Mouse (Mus musculus) layer of hippocampus, postnatal 36 days (tissue): Measurements from ENCODE around the gene Map2k4. TPM values are rescaled to one million over a fixed set of nuclear protein-coding genes. Genes with fewer than 3 reads are reported as not detected.

Experiments used
- DNase-seq, 2 experiments: peaks; one replicate each; pipeline ENCODE4 v3.0.0; 2022
- total RNA-seq, 2 experiments: library from RNA; stranded (reverse); gene quantifications; 2 replicates each; pipeline ENCODE4 v1.2.3; 2021

Gene Map2k4
- 100 to 1,000 TPM; 194 to 203 TPM for total RNA-seq

GRCm38 (mm10) chr11:65788154-65788553 lies at the start of gene Map2k4:
Gene Map2k4 (minus strand): TSS chr11:65788297.
- peak; percentile 91 for DNase-seq

GRCm38 (mm10) chr11:65824556-65824955 lies 36.5 kb upstream of the Map2k4 start:
- DNase-seq, result no peak

DNA sequence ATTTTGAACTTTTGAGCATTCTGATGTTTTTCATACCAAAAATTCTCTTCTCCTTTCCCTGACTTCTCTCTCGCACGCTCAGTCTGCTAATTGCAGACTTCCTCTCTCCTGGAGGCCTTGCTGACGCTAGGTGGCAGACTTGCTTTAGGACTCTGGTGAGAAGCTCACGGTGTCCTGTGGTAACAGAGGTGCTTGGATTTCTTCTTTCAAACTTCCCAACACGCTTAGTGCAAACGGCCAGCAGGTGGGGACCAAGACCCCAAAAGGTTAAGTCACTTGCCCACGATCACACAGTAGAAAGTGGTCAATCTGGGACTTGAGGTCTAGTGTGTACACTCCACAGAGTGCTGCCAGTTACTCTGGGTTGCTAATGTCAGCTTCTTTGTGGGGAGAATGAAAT lies 32.8 kb upstream of the Map2k4 start:
- DNase-seq, result peak; percentile 60 to 63

- no peak for DNase-seq
Observed at GRCm38 (mm10) chr11:65820280-65820679, 32.2 kb upstream of the Map2k4 start.

DNA sequence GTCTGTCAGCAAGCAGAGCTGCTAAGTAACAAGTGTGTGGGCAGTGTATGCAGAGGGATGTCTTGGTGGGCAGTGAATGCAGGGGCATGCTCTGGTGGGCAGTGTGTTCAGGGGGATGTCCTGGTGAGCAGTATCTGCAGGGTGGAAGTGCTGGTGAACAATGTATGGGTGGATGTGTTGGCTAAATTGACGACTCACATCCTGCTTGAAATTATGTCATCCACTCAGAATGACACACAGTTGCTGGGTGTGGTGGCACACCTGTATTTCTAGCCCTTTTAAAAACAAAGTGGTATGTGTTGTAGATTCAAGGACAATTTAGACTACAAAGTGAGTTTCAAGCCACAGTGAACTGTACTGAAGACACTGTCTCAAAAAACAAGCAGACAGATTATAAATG lies 30.1 kb upstream of the Map2k4 start:
- DNase-seq, result no peak

GRCm38 (mm10) chr11:65816237-65816636 lies 28.1 kb upstream of the Map2k4 start:
- DNase-seq, result no peak

DNA sequence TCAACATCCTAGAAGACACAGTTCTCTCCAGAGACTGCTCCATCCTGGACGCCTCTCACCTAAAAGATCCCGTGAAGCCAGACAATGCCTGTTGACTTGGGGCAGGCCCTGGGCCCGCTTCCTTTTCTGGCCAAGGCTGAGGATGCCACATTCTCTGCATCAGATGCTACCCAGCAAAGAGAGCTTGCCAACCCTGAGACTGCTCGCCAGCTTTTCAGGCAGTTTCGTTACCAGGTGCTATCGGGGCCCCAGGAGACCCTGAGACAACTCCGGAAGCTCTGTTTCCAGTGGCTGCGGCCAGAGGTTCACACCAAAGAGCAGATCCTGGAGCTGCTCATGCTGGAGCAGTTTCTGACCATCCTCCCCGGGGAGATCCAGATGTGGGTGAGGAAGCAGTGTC lies 26.3 kb upstream of the Map2k4 start:
- no peak for DNase-seq

DNA sequence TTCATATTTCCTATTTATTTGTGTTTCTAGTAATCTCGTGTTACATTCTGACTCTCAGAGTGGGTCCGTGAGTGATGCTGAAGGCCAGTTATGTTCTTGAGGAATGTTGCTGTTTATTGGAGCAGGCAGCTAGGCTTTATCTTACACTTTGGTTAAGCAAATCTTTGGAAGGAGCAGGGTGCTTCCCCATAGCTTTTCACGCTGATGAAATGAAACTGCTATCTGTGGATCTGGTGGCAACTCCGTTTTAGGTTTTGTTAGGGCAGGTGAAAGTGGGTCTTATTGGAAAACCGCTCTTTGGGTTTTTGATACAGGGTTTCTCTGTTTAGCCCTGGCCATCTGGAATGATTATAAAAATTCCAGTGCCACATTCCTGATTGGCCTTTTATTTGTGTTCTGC lies 24.0 kb upstream of the Map2k4 start:
- DNase-seq, result no peak

DNA sequence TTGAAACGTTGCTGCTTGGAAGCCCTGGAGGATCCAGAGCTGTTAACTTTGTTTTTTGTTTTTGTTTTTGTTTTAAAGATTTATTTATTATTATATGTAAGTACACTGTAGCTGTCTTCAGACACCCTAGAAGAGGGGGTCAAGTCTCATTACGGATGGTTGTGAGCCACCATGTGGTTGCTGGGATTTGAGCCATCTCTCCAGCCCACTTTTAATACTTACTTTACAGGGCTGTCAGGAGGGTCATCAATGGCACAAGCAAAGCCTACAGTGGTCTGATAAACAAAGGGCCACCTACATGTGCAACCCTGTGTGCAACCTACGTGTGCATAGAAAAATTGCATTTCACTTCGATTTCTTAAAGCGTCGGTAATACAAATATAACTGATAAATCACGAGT lies 19.5 kb upstream of the Map2k4 start:
- no peak for DNase-seq

- peak; percentile 79 to 82 for DNase-seq
Observed at GRCm38 (mm10) chr11:65806909-65807504, 18.9 kb upstream of the Map2k4 start, which contains the start of gene Zkscan6. Gene Zkscan6 (plus strand): TSS chr11:65807175.

GRCm38 (mm10) chr11:65806321-65806904 lies 18.3 kb upstream of the Map2k4 start:
- DNase-seq, result no peak

DNA sequence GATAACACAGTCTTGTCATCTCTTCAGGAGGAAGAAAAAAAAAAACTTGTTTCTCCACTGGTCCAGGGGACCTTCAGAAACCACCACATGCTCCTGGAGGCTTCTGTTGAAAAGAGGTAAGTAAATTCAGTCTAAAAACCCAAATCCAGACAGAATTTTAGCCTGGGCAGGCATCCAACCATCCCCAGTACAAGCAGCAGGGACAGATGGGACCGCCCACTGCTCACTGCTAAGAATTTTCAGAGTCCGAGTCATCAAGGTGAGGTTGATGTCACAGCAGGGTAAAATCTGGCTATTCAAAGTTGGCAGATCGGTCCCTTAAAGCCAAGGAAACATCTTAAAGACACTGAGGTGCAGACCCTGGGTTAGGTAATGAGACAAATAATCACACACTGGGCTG lies 13.8 kb upstream of the Map2k4 start:
- peak; percentile 72 to 73 for DNase-seq

DNA sequence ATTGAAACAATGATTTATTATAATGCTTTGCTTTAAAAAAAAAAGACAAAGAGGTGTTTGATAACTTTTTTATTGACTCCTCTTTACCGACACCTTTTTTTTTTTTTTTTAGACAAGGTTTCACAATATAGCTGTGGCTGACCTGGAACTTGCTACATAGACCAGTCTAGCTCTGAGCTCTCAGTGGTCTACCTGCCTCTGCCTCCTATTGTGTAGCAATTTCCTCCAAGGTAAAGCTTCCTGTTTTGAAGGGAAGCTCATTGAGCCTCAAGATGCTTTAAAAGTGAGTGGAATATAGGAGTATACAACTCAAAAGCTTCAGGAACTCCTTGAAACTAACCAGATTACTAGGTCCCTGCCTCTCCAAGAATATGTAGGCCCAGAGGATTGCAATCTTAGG lies 7.8 kb upstream of the Map2k4 start:
- no peak for DNase-seq

DNA sequence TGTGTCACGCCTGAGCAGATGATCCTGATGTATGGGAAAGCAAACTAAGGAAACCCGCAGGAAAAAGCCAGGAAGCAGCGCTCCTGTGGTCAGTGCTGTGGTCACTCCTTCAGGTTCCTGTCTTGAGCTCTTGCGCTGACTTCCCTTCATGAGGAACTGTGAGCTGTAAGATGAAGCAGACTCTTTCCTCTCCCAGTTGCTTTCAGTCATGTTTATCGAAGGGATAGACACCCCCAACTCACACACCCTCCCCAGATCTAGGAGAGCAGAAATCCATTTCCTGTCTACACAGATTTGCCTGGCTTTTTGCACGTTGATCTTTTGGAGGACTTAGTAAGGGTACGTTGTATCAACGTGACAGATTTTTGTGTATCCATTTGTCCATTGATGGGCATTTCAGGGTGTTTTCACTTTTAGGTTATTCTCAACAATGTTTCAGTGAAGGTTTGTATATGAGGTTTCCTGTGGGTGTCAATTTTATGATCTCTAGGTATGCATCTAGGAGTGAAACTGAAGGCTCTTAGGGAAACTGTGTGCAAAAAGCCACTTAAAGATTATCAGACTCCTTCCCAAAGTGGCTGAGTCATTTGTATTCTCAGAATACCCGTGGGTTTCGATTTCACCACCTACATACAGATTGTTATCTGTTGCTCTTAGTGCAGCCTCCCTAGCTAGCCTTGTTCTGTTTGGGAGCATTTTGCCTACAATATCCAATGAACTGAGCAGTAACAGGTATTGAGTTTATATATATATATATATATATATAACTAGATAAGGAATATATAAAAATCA lies 6.5 kb upstream of the Map2k4 start:
- DNase-seq, result no peak

DNA sequence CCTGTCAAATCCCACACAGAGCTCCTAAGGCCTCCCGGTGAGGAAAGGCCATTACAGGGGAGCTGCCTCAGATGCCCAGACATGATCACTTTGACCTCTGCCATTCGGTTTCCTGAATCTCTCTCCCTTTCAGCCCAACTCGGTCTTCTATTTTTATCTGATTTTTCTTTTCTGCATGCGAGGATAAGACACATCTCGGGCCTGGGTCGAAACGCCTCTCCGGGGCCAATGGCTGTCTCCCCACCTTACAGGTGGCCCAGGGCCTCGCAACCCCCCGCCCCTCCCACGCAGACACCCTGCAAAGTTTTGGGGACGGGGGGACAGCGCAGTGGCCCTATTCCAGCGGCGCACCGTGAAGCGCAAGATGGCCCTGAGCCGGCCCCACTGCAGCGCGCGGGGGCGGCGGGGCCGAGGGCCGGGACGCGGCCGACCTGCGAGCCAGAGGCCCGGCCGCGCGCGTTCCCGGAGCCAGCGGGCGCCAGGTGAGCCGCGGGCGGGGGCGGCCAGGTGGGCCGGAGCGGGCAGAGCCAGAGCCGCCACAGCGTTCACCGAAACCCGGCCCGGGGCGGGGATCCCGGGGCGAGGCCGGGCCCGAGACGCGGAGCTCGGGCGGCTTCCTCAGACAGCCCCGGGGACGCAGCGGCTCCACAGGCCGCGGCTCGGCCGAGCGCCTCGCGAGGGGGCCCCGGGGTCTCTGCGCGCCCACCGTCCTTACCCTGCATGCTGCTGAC lies 511 bp downstream of the Map2k4 start:
- DNase-seq, result no peak

DNA sequence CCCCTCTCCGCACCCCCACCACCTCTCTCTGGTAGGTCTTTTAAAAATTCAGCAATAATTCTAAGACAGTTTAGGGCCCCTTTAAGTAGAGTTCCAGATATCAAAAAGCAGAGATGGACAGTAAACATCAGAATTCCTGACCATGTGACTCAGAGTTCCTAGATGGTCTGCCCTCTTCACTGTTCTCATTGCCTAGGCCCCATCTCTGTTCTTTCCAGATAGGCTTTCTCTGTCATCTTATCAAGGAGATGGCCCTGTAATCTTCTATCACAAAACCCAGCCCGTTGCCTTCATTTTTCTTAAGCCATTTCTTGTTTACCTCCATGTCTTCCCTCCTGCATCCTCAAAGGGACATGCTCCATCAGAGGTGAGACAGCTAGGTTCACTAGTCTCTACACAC lies 1.9 kb downstream of the Map2k4 start:
- DNase-seq, result no peak

DNA sequence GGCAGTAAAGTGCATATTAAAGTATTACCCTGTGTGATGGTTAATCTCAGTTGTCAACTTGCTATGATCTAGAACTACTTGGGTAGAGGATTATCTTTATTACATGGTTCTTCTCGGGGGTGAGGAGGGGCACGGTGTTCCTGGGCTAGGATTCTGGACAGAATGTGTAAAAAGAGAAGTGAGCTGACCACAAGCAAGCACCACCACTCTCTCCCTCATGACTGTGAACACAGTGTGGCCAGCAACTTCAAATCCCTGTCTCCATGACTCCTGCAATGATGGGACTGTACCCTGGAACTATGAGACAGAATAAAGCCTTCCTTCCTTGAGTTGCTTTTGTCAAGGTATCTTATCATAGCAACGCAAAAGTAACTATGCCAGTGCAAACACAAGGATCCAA lies 6.5 kb downstream of the Map2k4 start:
- DNase-seq, result no peak

- no peak for DNase-seq
Observed at GRCm38 (mm10) chr11:65779578-65779977, 8.5 kb downstream of the Map2k4 start.

DNA sequence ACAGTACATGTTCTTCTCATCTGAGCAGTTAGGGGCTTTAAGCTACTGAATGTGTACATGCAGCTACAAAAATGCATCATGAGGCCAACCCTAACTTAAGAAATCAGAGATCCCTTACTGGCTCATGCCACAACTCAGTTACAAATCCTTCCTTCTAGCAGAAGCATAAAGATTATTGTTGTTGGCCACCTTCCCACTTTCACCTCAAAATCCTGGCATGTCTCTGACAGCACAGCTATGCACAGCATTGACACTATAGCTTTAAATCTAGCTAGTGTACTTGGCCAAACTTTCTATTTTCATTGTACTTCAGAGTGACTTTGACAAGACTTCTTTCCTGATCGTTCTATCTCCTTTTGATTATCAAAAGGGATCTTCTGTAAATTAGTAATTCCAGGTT lies 9.0 kb downstream of the Map2k4 start:
- no peak for DNase-seq

- DNase-seq, result no peak
Observed at GRCm38 (mm10) chr11:65777810-65778209, 10.3 kb downstream of the Map2k4 start.

DNA sequence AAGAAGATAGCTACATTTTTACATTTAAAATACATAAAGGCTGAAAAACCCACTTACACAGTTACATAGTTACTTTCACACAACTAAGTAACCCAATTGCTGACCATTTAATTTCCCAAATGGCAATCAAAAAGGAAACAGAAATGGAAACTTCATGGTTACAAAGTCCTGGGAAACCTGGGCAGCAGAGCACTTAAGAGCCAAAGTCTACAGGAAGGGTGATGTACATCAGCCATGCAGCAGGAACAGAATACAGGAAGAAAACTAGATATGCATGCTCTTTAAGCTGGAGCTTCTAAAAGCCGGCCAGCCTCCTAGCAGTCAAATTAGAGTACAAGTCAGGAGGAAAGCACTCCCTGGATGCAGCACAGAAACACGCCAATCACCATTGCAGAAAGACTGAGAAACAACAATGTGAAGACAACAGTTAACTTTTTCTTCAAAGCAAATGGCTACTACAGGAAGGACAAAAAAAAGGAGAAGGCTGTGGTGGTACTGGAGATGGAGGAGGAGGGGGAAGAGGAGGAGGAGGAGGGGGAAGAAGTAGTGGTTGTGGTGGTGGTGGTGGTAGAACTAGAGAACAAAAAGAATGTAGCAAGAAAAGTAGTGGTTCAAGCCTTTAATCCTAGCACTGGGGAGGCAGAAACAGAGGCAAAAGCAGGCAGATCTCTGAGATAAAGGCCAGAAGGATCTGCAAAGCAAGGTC lies 11.0 kb downstream of the Map2k4 start:
- DNase-seq, result no peak

GRCm38 (mm10) chr11:65773946-65774656 lies 14.0 kb downstream of the Map2k4 start:
- DNase-seq, result no peak
